Mouse (Mus musculus) olfactory bulb, adult 2 months (tissue): ENCODE measurements around the gene Dnajb11.

Experiments
- CTCF ChIP-seq: fragments of 200-500 bp; IDR thresholded peaks from 2 replicates; pipeline ENCODE4 v1.5.1; 2012; ENCODE audit warnings: low read depth, mild to moderate bottlenecking, low read length, moderate library complexity; ENCODE audit not compliant: insufficient read depth
- POLR2A ChIP-seq: fragments of 200-500 bp; IDR thresholded peaks from 2 replicates; pipeline ENCODE4 v1.6.1; 2012; ENCODE audit warnings: mild to moderate bottlenecking, low read depth, low read length, moderate library complexity; ENCODE audit not compliant: insufficient read depth

- TF ChIP-seq POLR2A (no peak), CTCF (no peak)
Observed at GRCm38 (mm10) chr16:22886726-22887125, 29.1 kb downstream of the Dnajb11 start.
